Mouse (Mus musculus) myocyte (in vitro differentiated cells): ENCODE results near the gene Gnaz.

Experiments used
- CEBPB ChIP-seq: IDR thresholded peaks from 2 replicates; pipeline ENCODE4 v1.6.1; 2011; ENCODE audit warnings: mild to moderate bottlenecking, moderate library complexity; ENCODE audit not compliant: poor library complexity, insufficient read depth, severe bottlenecking
- E2F4 ChIP-seq: IDR thresholded peaks from one replicate; pipeline ENCODE4 v1.6.1; 2011; ENCODE audit warnings: mild to moderate bottlenecking, control low read depth, moderate library complexity; ENCODE audit not compliant: insufficient read depth
- MAX ChIP-seq: IDR thresholded peaks from one replicate; pipeline ENCODE4 v1.6.1; 2011; ENCODE audit warnings: low read depth, mild to moderate bottlenecking, control low read depth
- MYOD1 ChIP-seq, 3 experiments: IDR thresholded peaks; one replicate each; pipeline ENCODE4 v1.6.1; 2011; ENCODE audit warnings: control low read depth in 2 of 3, low read depth in 2 of 3, mild to moderate bottlenecking in 2 of 3, moderate library complexity in 1 of 3; ENCODE audit not compliant: insufficient read length in 2 of 3, control insufficient read depth in 1 of 3
- POLR2A ChIP-seq: IDR thresholded peaks from one replicate; pipeline ENCODE4 v1.6.1; 2011; ENCODE audit warnings: low read depth, mild to moderate bottlenecking, control low read depth, moderate library complexity; ENCODE audit not compliant: insufficient read length
- POLR2AphosphoS2 ChIP-seq: IDR thresholded peaks from one replicate; pipeline ENCODE4 v1.6.1; 2011; ENCODE audit warnings: low read depth, control low read depth; ENCODE audit not compliant: insufficient read length
- TCF12 ChIP-seq: IDR thresholded peaks from one replicate; pipeline ENCODE4 v1.6.1; 2011; ENCODE audit warnings: mild to moderate bottlenecking, control low read depth; ENCODE audit not compliant: poor library complexity, insufficient read depth, severe bottlenecking
- TCF3 ChIP-seq: IDR thresholded peaks from one replicate; pipeline ENCODE4 v1.6.1; 2011; ENCODE audit warnings: low read depth, control low read depth; ENCODE audit not compliant: insufficient read length
- USF1 ChIP-seq: IDR thresholded peaks from one replicate; pipeline ENCODE4 v1.6.1; 2011; ENCODE audit warnings: low read depth, mild to moderate bottlenecking, control low read depth, moderate library complexity

GRCm38 (mm10) chr10:75001391-75001790 is 34.4 kb downstream of the Gnaz start:
- TF ChIP-seq POLR2A = no peak
- TF ChIP-seq TCF12 = no peak
- TF ChIP-seq USF1 = no peak
- TF ChIP-seq CEBPB = no peak
- TF ChIP-seq E2F4 = no peak
- TF ChIP-seq MYOD1 (IDR thresholded peaks at IDR 0.05; ENCODE audit: control insufficient read depth in 1 of 3, insufficient read length in 2 of 3, low read depth in 2 of 3) = no peak
- TF ChIP-seq POLR2AphosphoS2 = no peak
- no peak for TF ChIP-seq MAX
- TF ChIP-seq TCF3 = no peak
